Mouse (Mus musculus) forebrain, embryonic 10.5 days (tissue): Measurements from ENCODE around the gene Lrrc37a. TPM values are rescaled to one million over a fixed set of nuclear protein-coding genes. Genes with fewer than 3 reads are reported as not detected.
A peak's percentile ranks its signal among the peaks of the same experiment; 100 is the strongest.
"Not testable (repeated sequence)": the region's sequence is repeated elsewhere in the genome, so short reads cannot be mapped to it uniquely, and the experiment has no call there.

ENCODE experiments used
- DNase-seq: peaks from one replicate; pipeline ENCODE4 v3.0.0-alpha.2; 2017; ENCODE audit warnings: low spot score; ENCODE audit errors: extremely low spot score
- H3K27ac ChIP-seq: fragments of 300-500 bp; sonication (generic); 2 replicates; pipeline ENCODE4 v1.5.1; 2016; ENCODE audit warnings: mild to moderate bottlenecking
- H3K27me3 ChIP-seq: fragments of 300-500 bp; sonication (generic); 2 replicates; pipeline ENCODE4 v1.6.1; 2016; ENCODE audit warnings: mild to moderate bottlenecking; ENCODE audit not compliant: poor library complexity, severe bottlenecking
- H3K36me3 ChIP-seq: fragments of 300-500 bp; sonication (generic); replicated peaks from 2 replicates; pipeline ENCODE4 v1.6.1; 2016; ENCODE audit warnings: mild to moderate bottlenecking, moderate library complexity
- H3K4me1 ChIP-seq: fragments of 300-500 bp; sonication (generic); 2 replicates; pipeline ENCODE4 v1.6.1; 2016
- H3K4me3 ChIP-seq: fragments of 300-500 bp; sonication (generic); 2 replicates; pipeline ENCODE4 v1.5.1; 2016; ENCODE audit warnings: mild to moderate bottlenecking, moderate library complexity
- H3K9me3 ChIP-seq: fragments of 300-500 bp; sonication (generic); 2 replicates; pipeline ENCODE4 v1.6.1; 2016; ENCODE audit warnings: mild to moderate bottlenecking, moderate library complexity
- WGBS: fragments of 180-500 bp; shearing (Covaris S2); methylation state at CpG from one replicate; pipeline ENCODE4 v1.1.7; 2016; 5-methylcytosine and 5-hydroxymethylcytosine counted together
- polyA plus RNA-seq: library from polyadenylated mRNA; unstranded; fragments of >200 nt; fragmentation: Nextera tagmentation; extraction: Ambion mirVana; gene quantifications from 2 replicates; pipeline ENCODE4 v1.2.1, GENCODE M21; 2016

Lrrc37a gene
- polyA plus RNA-seq, 1 experiment from 2014 or later: not detected

DNA sequence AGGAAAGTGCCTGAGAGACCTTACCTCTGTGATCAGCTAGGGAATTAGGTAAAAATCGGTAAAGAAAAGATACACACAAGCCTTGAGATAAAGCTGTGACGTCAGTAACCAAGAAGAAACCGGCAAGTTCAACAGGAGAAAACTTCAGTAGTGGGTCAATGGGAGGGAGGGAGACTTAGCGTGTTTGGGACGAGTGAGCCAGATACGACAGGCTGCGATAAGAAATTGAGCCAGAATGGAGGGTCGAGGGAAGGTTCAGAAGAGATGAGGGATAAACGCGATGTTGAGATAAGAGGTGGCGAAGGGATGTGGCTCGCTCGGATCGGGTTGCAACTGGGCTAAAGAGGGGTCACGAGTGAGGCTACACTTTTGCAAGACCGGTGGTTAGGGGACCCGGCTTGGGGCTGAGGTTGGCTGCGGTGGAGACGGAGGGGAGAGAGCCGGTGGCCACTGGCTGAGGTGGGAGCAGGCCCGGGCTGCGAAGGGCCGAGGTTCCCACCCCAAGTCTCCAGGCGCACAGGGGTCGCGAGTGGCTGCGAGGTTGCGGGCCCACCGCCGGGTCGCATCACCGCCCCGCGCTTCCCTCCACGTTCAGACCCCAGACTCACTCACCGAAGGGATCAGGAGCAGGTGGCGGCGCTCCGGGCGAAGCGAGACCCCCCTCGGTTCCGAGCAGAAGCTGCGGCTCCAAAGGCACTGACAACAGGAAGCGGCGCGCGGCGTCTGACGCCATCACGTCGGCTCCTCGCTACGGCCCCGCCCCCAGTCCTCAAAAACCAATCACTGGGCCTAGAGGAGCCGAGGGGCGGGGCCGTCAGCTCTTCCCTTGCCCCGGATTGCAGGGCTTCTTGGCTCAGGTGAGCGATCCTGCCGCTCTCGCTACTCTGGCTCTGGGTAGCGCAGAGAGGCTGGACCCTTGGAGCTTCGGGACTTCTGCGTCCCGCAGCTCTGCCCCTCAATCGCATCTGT lies 92.1 kb downstream of the Lrrc37a start, which contains the start of gene Plekhm1:
TSS of gene Plekhm1 (minus strand) at position 707 of the 969 bp plus-strand sequence.
- no peaks in the 10 kb centered on the region for H3K9me3 ChIP-seq
- H3K4me3 ChIP-seq: peak within 1 kb of the TSS; percentile 89
- H3K27me3 ChIP-seq: peaks cover 5% of the 10 kb centered on the region; the same call in 1 of the 2 replicates
- H3K27ac ChIP-seq: peak within 1 kb of the TSS; percentile 88
- H3K4me1 ChIP-seq: peaks cover 31% of the 10 kb centered on the region
- WGBS: under 1% methylated on average over 67 of the region's 67 CpGs
- peak; percentile 93 for DNase-seq
- H3K36me3 ChIP-seq: peaks cover 9% of the 10 kb centered on the region; the same call in 1 of the 2 replicates

DNA sequence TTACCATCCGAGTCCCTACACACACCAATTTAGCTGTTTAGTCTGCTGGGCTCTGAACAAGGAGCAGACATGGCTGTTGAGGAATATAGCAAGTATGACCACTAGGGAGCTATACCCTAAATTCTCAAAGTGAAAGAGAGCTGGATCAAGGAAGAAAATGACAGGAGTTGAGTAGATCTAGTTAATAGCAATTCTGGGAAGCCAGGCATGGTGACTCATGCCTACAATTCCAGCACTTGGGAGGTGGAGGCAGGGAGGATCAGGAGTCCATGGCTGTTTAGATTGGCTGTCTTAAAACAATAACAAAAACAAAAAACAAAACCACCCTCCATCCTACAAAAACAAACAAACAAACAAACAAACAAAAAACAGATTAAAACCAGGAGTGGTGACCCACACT lies 93.1 kb downstream of the Lrrc37a start:
- H3K4me3 ChIP-seq: peak overlapping the region; percentile 89; the same call in 1 of the 2 replicates
- peaks cover 5% of the 10 kb centered on the region; the same call in 1 of the 2 replicates for H3K27me3 ChIP-seq
- H3K36me3 ChIP-seq: peaks cover 13% of the 10 kb centered on the region; the same call in 1 of the 2 replicates
- peaks cover 36% of the 10 kb centered on the region for H3K4me1 ChIP-seq
- H3K9me3 ChIP-seq: no peaks in the 10 kb centered on the region
- 93% methylated on average over 1 of the region's 1 CpGs for WGBS
- no peak for DNase-seq
- no peak overlapping the region for H3K27ac ChIP-seq

DNA sequence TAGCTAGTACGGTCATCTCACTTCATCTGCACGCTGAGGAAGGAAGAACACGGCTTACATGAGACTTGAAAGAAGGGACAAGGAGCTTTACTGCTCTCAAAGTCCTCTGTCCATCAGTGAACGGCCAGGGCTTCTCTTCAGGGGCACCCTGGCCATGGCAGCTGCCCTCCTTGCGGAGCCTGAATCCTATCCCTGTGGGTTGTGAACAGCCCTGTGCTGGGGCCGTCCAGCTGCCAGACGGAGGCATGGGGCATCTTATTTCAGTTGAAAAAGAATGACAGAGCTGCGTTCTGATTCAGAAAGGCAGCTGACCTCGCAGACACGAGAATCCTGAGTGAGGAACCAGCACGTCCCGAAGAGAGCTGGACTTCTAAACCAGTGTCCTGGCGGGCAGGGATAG lies 95.5 kb downstream of the Lrrc37a start:
- 94% methylated on average over 13 of the region's 13 CpGs for WGBS
- H3K27me3 ChIP-seq: peaks cover 5% of the 10 kb centered on the region; the same call in 1 of the 2 replicates
- H3K9me3 ChIP-seq: no peaks in the 10 kb centered on the region
- no peak overlapping the region for H3K27ac ChIP-seq
- no peak overlapping the region for H3K4me3 ChIP-seq
- no peak for DNase-seq
- H3K36me3 ChIP-seq: peaks cover 29% of the 10 kb centered on the region
- peaks cover 36% of the 10 kb centered on the region for H3K4me1 ChIP-seq

DNA sequence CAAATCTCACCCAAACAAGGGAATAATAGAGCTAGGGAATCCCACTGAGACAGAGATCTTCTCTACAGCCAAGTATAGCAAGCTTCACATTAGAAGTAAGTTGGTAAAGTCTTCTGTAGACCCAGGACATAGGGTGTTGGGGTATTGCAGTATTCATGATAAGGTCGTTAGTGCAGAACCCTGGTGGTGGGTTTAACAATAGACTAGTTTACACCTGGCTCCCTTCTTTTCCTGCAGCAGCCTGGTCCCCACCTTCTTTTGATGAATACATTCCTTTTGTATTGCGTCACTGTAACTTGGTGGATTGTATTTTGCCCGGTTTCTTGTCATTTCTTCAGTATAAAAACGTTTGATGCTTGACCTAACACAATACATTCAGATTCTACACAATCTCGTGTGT lies 97.3 kb downstream of the Lrrc37a start:
- H3K4me1 ChIP-seq: peaks cover 27% of the 10 kb centered on the region
- 72% methylated on average over 5 of the region's 5 CpGs for WGBS
- H3K36me3 ChIP-seq: peaks cover 47% of the 10 kb centered on the region
- not testable (repeated sequence) for DNase-seq, H3K27me3 ChIP-seq, H3K4me3 ChIP-seq, H3K9me3 ChIP-seq, H3K27ac ChIP-seq

DNA sequence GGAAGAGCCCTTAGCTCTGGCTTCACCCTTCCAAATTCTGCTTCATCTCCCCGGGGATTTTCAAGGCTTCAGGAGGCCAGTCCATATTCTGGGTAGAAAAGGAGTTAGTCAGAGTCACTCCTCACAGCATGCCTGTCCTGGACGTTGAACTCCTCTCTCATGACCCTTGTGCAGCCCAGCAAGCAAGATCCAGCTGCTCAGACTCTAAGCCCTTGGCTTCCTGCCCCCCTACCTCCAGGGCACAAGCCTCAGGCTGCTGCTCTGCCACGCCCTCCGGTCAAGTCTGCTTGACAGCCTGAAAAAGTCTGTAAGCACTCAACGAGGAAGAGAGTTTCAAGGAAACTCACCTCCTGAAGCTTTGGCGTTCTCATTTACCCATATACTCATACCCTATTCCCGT lies 97.8 kb downstream of the Lrrc37a start:
- 84% methylated on average over 7 of the region's 7 CpGs for WGBS
- H3K4me3 ChIP-seq: no peak overlapping the region
- H3K9me3 ChIP-seq: no peaks in the 10 kb centered on the region
- peaks cover 52% of the 10 kb centered on the region for H3K36me3 ChIP-seq
- no peak overlapping the region for H3K27ac ChIP-seq
- H3K27me3 ChIP-seq: no peaks in the 10 kb centered on the region
- no peak for DNase-seq
- peaks cover 21% of the 10 kb centered on the region for H3K4me1 ChIP-seq

DNA sequence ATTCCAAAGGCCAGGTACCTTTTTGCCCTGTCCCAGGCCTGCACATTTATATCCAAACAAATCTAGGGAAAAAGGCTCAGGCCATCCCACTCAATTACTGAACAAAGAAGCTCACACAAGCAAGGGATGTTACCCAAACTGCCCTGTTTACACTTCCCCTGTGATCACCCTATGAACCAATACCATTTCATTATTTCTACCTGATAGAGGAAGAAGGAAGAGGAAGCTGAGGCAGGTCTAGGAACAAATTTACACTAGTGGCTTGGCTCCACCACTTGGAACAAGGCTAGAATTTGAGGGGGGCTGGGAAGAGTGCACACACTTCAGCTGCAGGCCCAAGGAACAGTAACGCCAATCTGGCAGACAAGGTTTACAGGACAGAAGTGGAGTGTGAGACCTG lies 98.6 kb downstream of the Lrrc37a start:
- peaks cover 14% of the 10 kb centered on the region for H3K4me1 ChIP-seq
- H3K4me3 ChIP-seq: no peak overlapping the region
- no peaks in the 10 kb centered on the region for H3K27me3 ChIP-seq
- H3K27ac ChIP-seq: no peak overlapping the region
- no peak for DNase-seq
- H3K9me3 ChIP-seq: no peaks in the 10 kb centered on the region
- H3K36me3 ChIP-seq: peaks cover 53% of the 10 kb centered on the region
- WGBS: 98% methylated on average over 1 of the region's 1 CpGs

DNA sequence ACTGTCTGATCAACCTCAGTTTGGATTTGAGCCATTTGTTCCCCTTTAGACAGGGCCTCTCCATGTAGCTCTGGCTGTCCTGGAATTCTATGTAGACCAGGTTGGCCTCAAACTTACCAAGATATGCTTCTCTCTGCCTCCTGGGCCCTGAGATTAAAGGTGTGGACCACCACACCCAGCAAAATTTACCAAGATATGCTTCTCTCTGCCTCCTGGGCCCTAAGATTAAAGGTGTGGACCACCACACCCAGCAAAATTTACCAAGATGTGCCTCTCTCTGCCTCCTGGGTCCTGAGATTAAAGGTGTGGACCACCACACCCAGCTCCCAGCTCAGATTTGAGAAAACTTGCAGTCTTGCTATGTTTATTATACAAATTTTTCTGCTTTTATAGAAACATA lies 99.8 kb downstream of the Lrrc37a start:
- DNase-seq: no peak
- H3K4me1 ChIP-seq: peaks cover 10% of the 10 kb centered on the region; the same call in 1 of the 2 replicates
- H3K9me3 ChIP-seq: no peaks in the 10 kb centered on the region
- H3K27ac ChIP-seq: no peak overlapping the region
- H3K36me3 ChIP-seq: peaks cover 55% of the 10 kb centered on the region
- H3K27me3 ChIP-seq: no peaks in the 10 kb centered on the region
- H3K4me3 ChIP-seq: no peak overlapping the region

DNA sequence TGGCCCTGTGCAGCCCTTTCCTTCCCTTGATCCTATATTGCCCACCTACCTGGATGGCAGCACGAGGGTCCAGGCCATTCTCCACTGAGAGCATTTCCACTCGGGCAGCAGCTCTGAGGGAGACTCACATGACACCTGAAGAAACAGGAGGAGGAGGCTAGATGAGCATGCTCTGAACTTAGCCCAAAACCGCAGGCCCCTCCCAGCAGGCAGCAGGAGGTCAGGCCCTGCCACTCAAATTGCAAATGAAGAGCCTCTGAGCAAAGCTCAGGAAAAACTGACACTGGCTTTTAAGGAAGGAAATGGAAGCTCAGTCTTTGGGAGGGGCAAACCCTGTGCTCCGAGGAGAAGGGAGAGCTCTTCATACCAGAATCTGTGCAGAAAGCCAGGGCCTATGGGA lies 100.6 kb downstream of the Lrrc37a start:
- Histone ChIP-seq H3K9me3 (no peaks in the 10 kb centered on the region), H3K4me3 (no peak overlapping the region), H3K27ac (no peak overlapping the region), H3K27me3 (no peaks in the 10 kb centered on the region), H3K4me1 (peaks cover 10% of the 10 kb centered on the region; the same call in 1 of the 2 replicates), H3K36me3 (peaks cover 52% of the 10 kb centered on the region)
- 67% methylated on average over 4 of the region's 4 CpGs for WGBS
- DNase-seq: no peak

DNA sequence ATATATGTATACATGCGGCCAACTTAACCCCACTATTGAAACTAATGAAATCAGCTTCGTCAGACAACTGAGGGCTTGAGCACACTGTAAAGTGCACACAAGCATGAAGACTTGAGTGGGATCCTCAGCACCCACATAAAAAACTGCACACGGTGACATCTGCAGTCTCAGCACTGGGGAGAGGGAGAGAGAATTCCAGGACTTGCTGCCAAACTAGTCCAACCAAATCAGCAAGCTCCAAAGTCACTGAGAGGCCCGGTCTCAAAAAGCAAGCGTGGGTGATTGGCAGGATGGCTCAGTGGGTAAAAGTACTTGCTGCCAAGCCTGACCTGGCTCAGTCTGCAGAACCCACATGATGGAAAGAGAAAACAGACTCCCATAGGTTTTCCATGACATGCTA lies 101.7 kb downstream of the Lrrc37a start:
- no peaks in the 10 kb centered on the region for H3K27me3 ChIP-seq
- H3K4me3 ChIP-seq: no peak overlapping the region
- H3K36me3 ChIP-seq: peaks cover 53% of the 10 kb centered on the region
- H3K9me3 ChIP-seq: no peaks in the 10 kb centered on the region
- no peak overlapping the region for H3K27ac ChIP-seq
- DNase-seq: no peak
- WGBS: 93% methylated on average over 5 of the region's 5 CpGs
- H3K4me1 ChIP-seq: peaks cover 10% of the 10 kb centered on the region; the same call in 1 of the 2 replicates

DNA sequence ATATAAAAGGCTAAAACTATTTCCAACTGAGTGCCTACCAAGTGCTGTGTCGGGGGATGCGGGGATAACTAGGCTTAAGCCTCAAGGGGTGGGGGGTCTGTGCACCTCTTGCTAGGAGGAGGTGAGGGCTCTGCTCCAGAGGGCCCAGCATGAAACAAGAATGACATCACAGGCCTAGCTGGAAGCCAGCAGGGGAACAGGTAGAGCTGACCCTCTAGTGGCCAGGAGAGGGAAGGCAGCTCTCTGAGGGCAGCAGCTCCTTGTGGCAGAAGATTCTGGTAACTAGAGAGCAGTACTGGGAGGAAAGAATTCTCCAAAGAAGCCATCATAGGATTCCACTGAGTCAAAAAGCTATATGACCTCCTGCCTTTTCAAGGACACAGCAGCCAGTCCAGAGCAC lies 102.2 kb downstream of the Lrrc37a start:
- H3K27ac ChIP-seq: no peak overlapping the region
- peaks cover 54% of the 10 kb centered on the region for H3K36me3 ChIP-seq
- DNase-seq: peak; percentile 21
- no peaks in the 10 kb centered on the region for H3K9me3 ChIP-seq
- H3K4me1 ChIP-seq: peaks cover 5% of the 10 kb centered on the region; the same call in 1 of the 2 replicates
- H3K27me3 ChIP-seq: no peaks in the 10 kb centered on the region
- WGBS: 47% methylated on average over 2 of the region's 2 CpGs
- H3K4me3 ChIP-seq: no peak overlapping the region

Other genes starting within 250 kb of the Lrrc37a start
- gene Map3k14, start 237.1 kb downstream of the Lrrc37a start, polyA plus RNA-seq: 4.0 TPM in 2 replicates
- 3.7 and 3.8 TPM in 2 replicates for gene Arhgap27, start 140.9 kb downstream of the Lrrc37a start, polyA plus RNA-seq
- 8.4 TPM in 2 replicates for gene Plekhm1, start 91.9 kb downstream of the Lrrc37a start, polyA plus RNA-seq
- not detected in 2 replicates for gene Gm884, start 116.5 kb upstream of the Lrrc37a start, polyA plus RNA-seq
- not detected in 2 replicates for gene Lyzl6, start 134.3 kb upstream of the Lrrc37a start, polyA plus RNA-seq
- 0.16 TPM in 1 of 2 replicates, not detected in the other for gene Rprml, start 145.0 kb upstream of the Lrrc37a start, polyA plus RNA-seq
- 99.5 and 100 TPM in 2 replicates for gene Gosr2, start 193.3 kb upstream of the Lrrc37a start, polyA plus RNA-seq
- 0.99 and 1.4 TPM in 2 replicates for gene Wnt9b, start 245.2 kb upstream of the Lrrc37a start, polyA plus RNA-seq